Mouse (Mus musculus) thymus, adult 2 months (tissue): Measurements from ENCODE around the gene Adamts2. TPM values are rescaled to one million over a fixed set of nuclear protein-coding genes. Genes with fewer than 3 reads are reported as not detected.

ENCODE experiments used
- DNase-seq: peaks from one replicate; pipeline ENCODE4 v3.0.0; 2021
- H3K27ac ChIP-seq: fragments of 200-500 bp; 2 replicates; pipeline ENCODE4 v1.5.1; 2012; ENCODE audit warnings: low read length, control low read depth; ENCODE audit not compliant: control insufficient read depth, insufficient read depth
- H3K27me3 ChIP-seq: fragments of 200-500 bp; 2 replicates; pipeline ENCODE4 v1.6.1; 2012; ENCODE audit warnings: mild to moderate bottlenecking, low read length, moderate library complexity, mixed read lengths; ENCODE audit not compliant: control insufficient read depth, insufficient read depth
- H3K36me3 ChIP-seq: fragments of 200-500 bp; 2 replicates; pipeline ENCODE4 v1.6.1; 2012; ENCODE audit warnings: mild to moderate bottlenecking, low read length, moderate library complexity; ENCODE audit not compliant: control insufficient read depth, insufficient read depth
- H3K4me1 ChIP-seq: fragments of 200-500 bp; replicated peaks from 2 replicates; pipeline ENCODE4 v1.6.1; 2012; ENCODE audit warnings: low read length; ENCODE audit not compliant: control insufficient read depth, insufficient read depth
- H3K4me3 ChIP-seq: fragments of 200-500 bp; 2 replicates; pipeline ENCODE4 v1.5.1; 2012; ENCODE audit warnings: mild to moderate bottlenecking, low read length, control low read depth, moderate library complexity; ENCODE audit not compliant: control insufficient read depth, insufficient read depth
- CTCF ChIP-seq: fragments of 200-500 bp; IDR thresholded peaks from 2 replicates; pipeline ENCODE4 v1.5.1; 2012; ENCODE audit warnings: mild to moderate bottlenecking, control low read depth, low read length, moderate library complexity, borderline replicate concordance; ENCODE audit not compliant: control insufficient read depth, poor library complexity, insufficient read depth; ENCODE audit errors: extremely low read depth
- POLR2A ChIP-seq: fragments of 200-500 bp; IDR thresholded peaks from 2 replicates; pipeline ENCODE4 v1.6.1; 2012; ENCODE audit warnings: mild to moderate bottlenecking, low read length, control low read depth, moderate library complexity; ENCODE audit not compliant: control insufficient read depth, poor library complexity, insufficient read depth; ENCODE audit errors: extremely low read depth
- WGBS: fragments of 180-500 bp; shearing (Covaris S2); methylation state at CpG from one replicate; pipeline ENCODE4 v1.1.7; 2018; 5-methylcytosine and 5-hydroxymethylcytosine counted together
- polyA plus RNA-seq: library from polyadenylated mRNA; depleted of rRNA; stranded (reverse); fragments of >200 nt; gene quantifications from 2 replicates; pipeline ENCODE4 v1.2.3, GENCODE M21; 2012

Adamts2 gene
- polyA plus RNA-seq, 1 experiment: 5.5 TPM

DNA sequence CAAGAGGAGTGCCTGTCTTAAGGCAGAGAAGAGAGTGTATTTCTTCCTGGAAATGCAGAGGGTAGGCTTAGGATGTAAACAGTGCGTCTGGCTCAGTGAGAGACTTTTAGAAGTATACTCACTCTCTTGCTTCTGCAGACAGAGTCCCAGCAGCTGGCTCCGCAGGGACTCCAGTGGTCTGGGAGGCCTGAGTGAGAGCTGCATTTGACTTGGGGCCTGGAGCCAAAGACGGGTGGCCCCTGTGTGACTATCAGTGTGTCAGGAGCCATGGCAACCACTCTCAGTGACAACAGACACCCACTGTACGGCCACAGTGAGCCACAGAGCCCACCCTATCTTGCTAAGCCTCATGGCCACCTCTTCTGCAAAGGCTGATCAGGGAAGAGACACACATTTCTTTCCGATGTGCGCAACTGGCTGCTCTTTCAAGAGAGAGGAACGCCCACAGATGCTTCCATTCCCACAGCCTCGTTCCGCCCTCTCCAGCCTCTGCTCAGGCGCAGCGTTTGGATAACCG lies 115.6 kb downstream of the Adamts2 start:
- H3K4me1 ChIP-seq: no peaks in the 10 kb centered on the region
- H3K4me3 ChIP-seq: no peak overlapping the region
- no peak for TF ChIP-seq POLR2A
- TF ChIP-seq CTCF: no peak
- H3K36me3 ChIP-seq: no peaks in the 10 kb centered on the region
- H3K27me3 ChIP-seq: no peaks in the 10 kb centered on the region
- H3K27ac ChIP-seq: no peak overlapping the region
- no peak for DNase-seq
- WGBS: 85% methylated on average over 12 of the region's 12 CpGs

DNA sequence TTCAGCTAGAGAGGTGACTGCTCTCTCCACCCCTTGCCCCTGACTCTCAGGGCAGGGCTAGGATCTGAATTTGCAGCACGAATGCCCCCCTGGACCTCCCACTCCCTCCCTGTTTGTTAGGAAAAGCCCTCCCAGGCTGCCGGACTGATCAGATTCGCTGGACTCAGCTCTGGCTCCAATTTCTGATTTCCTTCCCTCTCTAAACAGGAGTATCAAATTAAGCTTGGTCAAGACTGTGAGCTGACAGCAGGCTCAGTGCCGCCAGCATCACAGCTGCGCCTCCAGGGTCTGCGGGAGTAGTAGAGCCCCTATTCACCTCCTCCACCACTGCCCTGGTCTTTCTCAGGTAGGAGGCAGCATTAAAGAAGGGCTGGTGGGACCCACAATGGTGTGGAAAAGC lies 117.0 kb downstream of the Adamts2 start:
- DNase-seq: no peak
- WGBS: 76% methylated on average over 6 of the region's 6 CpGs
- TF ChIP-seq CTCF: no peak
- TF ChIP-seq POLR2A: no peak
- no peaks in the 10 kb centered on the region for H3K27me3 ChIP-seq
- H3K36me3 ChIP-seq: no peaks in the 10 kb centered on the region
- H3K27ac ChIP-seq: no peak overlapping the region
- no peaks in the 10 kb centered on the region for H3K4me1 ChIP-seq
- no peak overlapping the region for H3K4me3 ChIP-seq

DNA sequence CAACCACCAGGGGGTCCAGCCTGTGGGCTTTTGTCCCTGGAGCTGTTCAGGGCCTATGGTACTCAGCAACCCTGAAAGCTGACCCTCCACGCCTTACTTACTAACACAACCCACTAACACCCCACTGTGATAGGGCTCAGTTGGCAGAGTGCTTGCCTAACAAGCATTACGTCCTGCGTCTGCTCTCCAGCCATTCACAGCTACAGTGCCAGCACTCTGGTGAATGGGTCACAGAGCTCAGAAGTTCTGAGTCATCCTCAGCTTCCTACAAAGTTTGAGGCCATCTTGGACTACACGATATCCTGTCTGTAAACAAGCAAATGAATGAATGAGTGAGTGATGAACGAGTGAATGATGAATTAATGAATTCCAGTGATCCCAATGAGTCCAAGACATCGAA lies 118.5 kb downstream of the Adamts2 start:
- H3K27me3 ChIP-seq: no peaks in the 10 kb centered on the region
- H3K27ac ChIP-seq: no peak overlapping the region
- WGBS: 91% methylated on average over 6 of the region's 6 CpGs
- no peaks in the 10 kb centered on the region for H3K4me1 ChIP-seq
- H3K36me3 ChIP-seq: no peaks in the 10 kb centered on the region
- DNase-seq: no peak
- TF ChIP-seq POLR2A (no peak), CTCF (no peak)
- H3K4me3 ChIP-seq: no peak overlapping the region

DNA sequence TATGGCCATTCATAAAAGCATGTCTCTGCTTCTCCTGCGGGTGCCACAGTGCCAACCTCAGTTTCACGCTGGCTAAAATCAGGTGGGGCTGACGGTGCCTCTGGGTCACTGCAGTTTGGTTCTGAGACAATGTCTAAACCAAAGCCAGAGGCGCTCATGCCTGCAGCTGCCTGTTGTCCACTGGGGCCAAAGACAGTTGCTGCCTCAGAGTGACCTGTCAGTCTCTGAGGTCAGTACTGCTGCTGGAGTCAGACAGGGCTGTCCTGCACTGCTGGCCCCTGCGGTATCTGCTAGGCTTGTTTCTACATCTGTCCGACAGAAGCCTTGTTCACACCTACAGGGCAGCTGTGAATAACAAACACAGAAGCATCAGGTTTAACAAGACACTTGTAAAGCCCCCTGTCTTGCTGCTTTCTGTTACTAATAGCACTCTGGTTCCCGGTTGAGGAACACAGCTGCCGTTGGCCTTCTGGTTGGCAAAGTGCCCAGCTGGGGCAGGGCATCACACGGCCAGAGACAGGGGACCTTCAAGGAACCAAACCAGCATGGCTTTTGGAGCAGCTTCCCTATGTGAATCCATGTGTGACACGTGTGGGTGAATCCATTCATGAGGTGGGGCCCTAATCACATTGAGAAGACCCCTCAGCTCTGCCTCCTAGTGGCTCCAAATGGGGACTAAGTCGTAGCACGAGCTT lies 119.1 kb downstream of the Adamts2 start:
- Histone ChIP-seq H3K4me3 (no peak overlapping the region), H3K27me3 (no peaks in the 10 kb centered on the region), H3K36me3 (no peaks in the 10 kb centered on the region), H3K27ac (no peak overlapping the region), H3K4me1 (no peaks in the 10 kb centered on the region)
- no peak for TF ChIP-seq CTCF
- TF ChIP-seq POLR2A: no peak
- 54% methylated on average over 12 of the region's 12 CpGs for WGBS
- DNase-seq: no peak

DNA sequence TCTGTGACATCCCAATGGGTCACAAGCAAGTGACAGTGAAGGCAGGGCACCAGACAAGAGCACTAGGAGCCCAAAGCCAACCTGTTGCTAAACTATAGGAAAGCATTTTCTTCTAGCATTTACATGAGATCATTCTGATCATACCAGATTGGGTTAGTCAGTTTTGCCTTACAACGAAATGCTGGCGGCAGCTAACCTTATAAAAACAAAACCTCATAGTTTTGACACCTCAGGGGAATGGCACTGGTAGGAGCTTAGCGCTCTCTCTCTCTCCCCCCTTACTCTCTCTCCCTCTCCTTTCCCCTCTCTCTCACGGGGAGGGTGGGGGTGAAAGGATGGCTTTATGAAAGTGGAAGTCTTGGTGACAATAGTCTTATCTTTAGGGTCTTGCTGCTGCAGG lies 123.7 kb downstream of the Adamts2 start:
- Histone ChIP-seq H3K27me3 (no peaks in the 10 kb centered on the region), H3K4me3 (no peak overlapping the region), H3K27ac (no peak overlapping the region), H3K36me3 (no peaks in the 10 kb centered on the region), H3K4me1 (no peaks in the 10 kb centered on the region)
- no peak for TF ChIP-seq POLR2A
- TF ChIP-seq CTCF: no peak
- no peak for DNase-seq
- WGBS: 71% methylated on average over 4 of the region's 4 CpGs

DNA sequence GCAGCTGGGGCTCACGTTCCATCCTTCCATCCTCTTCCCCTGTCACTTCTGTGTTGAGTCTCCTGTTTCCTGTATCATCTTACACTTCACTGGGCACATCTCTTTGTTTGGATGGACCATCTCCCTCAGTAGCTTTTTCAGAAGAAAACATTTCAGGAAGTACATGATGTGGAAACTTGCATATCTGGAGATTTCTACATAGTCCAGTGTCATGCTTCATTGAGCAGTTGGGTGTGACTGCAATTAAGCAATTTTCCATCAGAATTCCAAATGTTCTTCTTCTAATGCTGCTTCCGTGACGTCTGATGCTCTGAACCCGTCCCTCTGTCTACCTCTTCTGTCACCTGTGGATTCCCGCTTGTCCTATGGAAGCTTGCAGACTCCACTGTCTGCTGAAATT lies 124.2 kb downstream of the Adamts2 start:
- WGBS: 78% methylated on average over 5 of the region's 5 CpGs
- Histone ChIP-seq H3K4me1 (no peaks in the 10 kb centered on the region), H3K27me3 (no peaks in the 10 kb centered on the region), H3K4me3 (no peak overlapping the region), H3K27ac (no peak overlapping the region), H3K36me3 (no peaks in the 10 kb centered on the region)
- no peak for TF ChIP-seq CTCF
- TF ChIP-seq POLR2A: no peak
- DNase-seq: no peak

DNA sequence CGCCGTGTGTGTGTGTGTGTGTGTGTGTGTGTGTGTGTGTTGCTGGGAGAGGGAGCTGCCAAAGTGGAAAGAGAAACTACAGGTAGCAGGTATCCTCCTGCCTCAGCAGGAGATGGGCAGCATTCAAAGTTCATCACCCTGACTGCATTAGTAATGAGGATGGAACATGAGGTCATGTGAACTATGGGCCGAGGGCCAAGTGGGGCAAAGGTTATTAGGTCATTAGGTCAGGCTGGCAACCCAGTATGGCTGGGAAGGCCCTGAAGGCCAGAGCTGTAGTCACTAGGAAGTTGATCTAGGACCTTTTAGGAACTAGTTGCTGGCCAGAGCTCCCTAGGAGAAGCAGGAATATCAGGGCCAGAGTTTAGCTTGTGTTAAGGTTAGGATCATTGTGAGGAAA lies 131.3 kb downstream of the Adamts2 start:
- Histone ChIP-seq H3K36me3 (no peaks in the 10 kb centered on the region), H3K4me1 (no peaks in the 10 kb centered on the region), H3K27me3 (no peaks in the 10 kb centered on the region), H3K27ac (no peak overlapping the region), H3K4me3 (no peak overlapping the region)
- TF ChIP-seq POLR2A: no peak
- no peak for TF ChIP-seq CTCF
- DNase-seq: no peak
- WGBS: 70% methylated on average over 3 of the region's 3 CpGs
